Mouse (Mus musculus): Measurements from ENCODE around the gene Olfr676. TPM values are rescaled to one million over a fixed set of nuclear protein-coding genes. Genes with fewer than 3 reads are reported as not detected.
"Not testable (repeated sequence)": the region's sequence is repeated elsewhere in the genome, so short reads cannot be mapped to it uniquely, and the experiment has no call there.

The Olfr676 gene
- not detected for total RNA-seq (2021)

GRCm38 (mm10) chr7:105032398-105032797, at the start of gene Olfr676:
Gene Olfr676, plus strand, starts transcription at chr7:105032698.
- DNase-seq = no peak
- intact Hi-C loops (cut with DNase I) = no loop called here

- DNase-seq = no peak
- intact Hi-C loops (cut with DNase I) = no loop called here
Measured at GRCm38 (mm10) chr7:105001929-105002328, 30.6 kb upstream of the Olfr676 start, which contains the start of gene Olfr672. Gene Olfr672, minus strand, starts transcription at chr7:105002029.

- intact Hi-C loops (cut with DNase I) = no loop called here
- DNase-seq = no peak
Measured at GRCm38 (mm10) chr7:105022530-105022929, 10.0 kb upstream of the Olfr676 start.

GRCm38 (mm10) chr7:105028360-105028759, 4.1 kb upstream of the Olfr676 start, which contains the start of gene Olfr675:
Gene Olfr675, minus strand, starts transcription at chr7:105028460.
- DNase-seq = no peak
- intact Hi-C loops (cut with DNase I) = no loop called here

- intact Hi-C loops (cut with DNase I) = not testable (repeated sequence)
- peak; percentile 1 for DNase-seq
Measured at GRCm38 (mm10) chr7:105033836-105034235, 1.3 kb downstream of the Olfr676 start.

GRCm38 (mm10) chr7:105058951-105059350, 26.5 kb downstream of the Olfr676 start:
- DNase-seq = no peak
- intact Hi-C loops (cut with DNase I) = no loop called here

- DNase-seq = no peak
- intact Hi-C loops (cut with DNase I) = no loop called here
Measured at GRCm38 (mm10) chr7:105064175-105064574, 31.7 kb downstream of the Olfr676 start, which contains the start of gene Olfr678. Gene Olfr678, plus strand, starts transcription at chr7:105064475.

GRCm38 (mm10) chr7:105080905-105081304, 48.4 kb downstream of the Olfr676 start, which contains the start of gene Olfr679:
Gene Olfr679, plus strand, starts transcription at chr7:105081205.
- intact Hi-C loops (cut with DNase I) = no loop called here
- DNase-seq = no peak

Other genes with a start within 250 kb of the Olfr676 start
- gene Usp17lb, start 190.1 kb upstream of the Olfr676 start, total RNA-seq (2021) = not detected
- not detected for gene Usp17la, start 175.7 kb upstream of the Olfr676 start, total RNA-seq (2021)
- gene Olfr665, start 154.7 kb upstream of the Olfr676 start, total RNA-seq (2021) = not detected
- not detected for gene Olfr666, start 136.7 kb upstream of the Olfr676 start, total RNA-seq (2021)
- gene Olfr667, start 111.2 kb upstream of the Olfr676 start, total RNA-seq (2021) = not detected
- not detected for gene Olfr668, start 104.6 kb upstream of the Olfr676 start, total RNA-seq (2021)
- gene Olfr669, start 98.5 kb upstream of the Olfr676 start, total RNA-seq (2021) = not detected
- gene Olfr670, start 70.1 kb upstream of the Olfr676 start, total RNA-seq (2021) = not detected
- not detected for gene Olfr671, start 53.6 kb upstream of the Olfr676 start, total RNA-seq (2021)
- not detected for gene Olfr672, start 30.7 kb upstream of the Olfr676 start, total RNA-seq (2021)
- gene Olfr675, start 4.2 kb upstream of the Olfr676 start, total RNA-seq (2021) = not detected
- not detected for gene Olfr677, start 18.7 kb downstream of the Olfr676 start, total RNA-seq (2021)
- gene Olfr678, start 31.8 kb downstream of the Olfr676 start, total RNA-seq (2021) = not detected
- gene Olfr679, start 48.5 kb downstream of the Olfr676 start, total RNA-seq (2021) = not detected
- gene Olfr680-ps1, start 60.1 kb downstream of the Olfr676 start, total RNA-seq (2021) = not detected
- not detected for gene Olfr681, start 84.1 kb downstream of the Olfr676 start, total RNA-seq (2021)
- not detected for gene Olfr683, start 114.3 kb downstream of the Olfr676 start, total RNA-seq (2021)
- gene Olfr684, start 131.0 kb downstream of the Olfr676 start, total RNA-seq (2021) = not detected
- gene Olfr685, start 153.3 kb downstream of the Olfr676 start, total RNA-seq (2021) = not detected
- gene Olfr686, start 174.8 kb downstream of the Olfr676 start, total RNA-seq (2021) = not detected